Mouse (Mus musculus) G1E-ER4 (cell line): Measurements from ENCODE around the gene Ect2. TPM values are rescaled to one million over a fixed set of nuclear protein-coding genes. Genes with fewer than 3 reads are reported as not detected.

Experiments
- GATA1 ChIP-seq: IDR thresholded peaks from one replicate; pipeline ENCODE4 v1.8.0; 2012; ENCODE audit warnings: low read length, inconsistent platforms
- polyA plus RNA-seq: library from polyadenylated mRNA; stranded (reverse); fragments of >175 nt; gene quantifications from 2 replicates; pipeline ENCODE4 v1.2.3, GENCODE M21; 2012

The Ect2 gene
- polyA plus RNA-seq, 1 experiment: 1.9 TPM

DNA sequence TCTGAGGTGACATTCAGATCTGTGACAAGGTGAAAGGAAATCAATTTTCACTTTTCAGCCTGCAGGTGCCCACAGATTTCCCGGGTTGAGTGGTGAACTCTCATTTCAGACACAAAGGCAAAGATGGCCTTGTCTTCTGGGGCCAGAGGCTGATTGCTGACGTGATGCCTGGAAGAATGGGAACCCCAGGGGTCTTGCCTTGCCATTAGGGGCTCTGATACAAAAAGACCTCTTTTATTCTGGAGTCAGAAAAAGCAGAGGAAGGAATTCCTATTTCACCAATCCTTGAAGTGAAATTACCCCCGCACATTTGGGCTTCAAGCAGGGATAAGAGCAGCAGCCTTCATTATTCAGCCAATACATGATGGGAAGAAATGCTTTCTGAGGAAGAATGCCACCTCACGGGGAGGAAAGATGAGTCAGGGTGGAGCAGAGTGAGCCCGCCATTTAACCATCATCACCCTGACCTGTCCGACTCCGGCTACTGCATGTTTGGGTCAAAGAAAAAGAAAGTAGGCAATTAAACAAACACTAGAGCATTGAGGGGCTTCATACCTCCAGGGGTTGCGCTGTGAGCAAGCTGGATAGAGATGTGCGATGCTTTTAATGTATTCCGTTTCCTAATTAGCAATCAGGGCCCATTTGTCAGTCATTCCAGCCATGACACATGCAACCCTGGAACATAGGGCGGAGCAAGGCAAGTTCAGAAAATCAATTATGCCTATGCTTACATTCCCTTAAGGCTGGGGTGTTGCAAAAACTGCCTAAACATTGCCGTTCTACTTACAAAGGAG, 94.0 kb downstream of the Ect2 start:
- TF ChIP-seq GATA1: no peak

DNA sequence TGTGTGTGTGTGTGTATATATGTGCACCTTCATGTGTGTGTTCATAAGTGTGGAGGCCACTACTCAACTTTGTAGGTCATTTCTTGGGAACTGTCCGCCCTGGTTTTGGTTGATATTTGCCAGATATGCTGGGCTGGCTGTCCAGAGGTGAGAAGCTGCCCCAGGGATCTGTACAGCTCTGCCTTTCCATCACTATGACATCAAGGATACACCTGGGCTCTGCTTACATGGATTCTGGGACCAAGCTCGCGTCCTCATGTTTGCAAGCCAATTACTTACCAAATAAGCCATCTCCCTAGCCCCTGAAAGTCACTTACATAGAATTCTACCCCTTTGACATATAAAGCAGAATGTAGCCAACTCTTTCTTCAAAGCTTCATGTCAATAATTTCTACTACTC, 98.2 kb downstream of the Ect2 start:
- no peak for TF ChIP-seq GATA1

- no peak for TF ChIP-seq GATA1
Observed at GRCm38 (mm10) chr3:27054766-27055165, 98.9 kb downstream of the Ect2 start.

Other genes starting within 250 kb of the Ect2 start
- gene Nceh1, start 29.1 kb upstream of the Ect2 start, polyA plus RNA-seq: 4.9 and 10.4 TPM in 2 replicates
- not detected in 2 replicates for gene Tnfsf10, start 163.2 kb upstream of the Ect2 start, polyA plus RNA-seq
- not detected in 2 replicates for gene Ghsr, start 217.5 kb upstream of the Ect2 start, polyA plus RNA-seq